Mouse (Mus musculus): ENCODE measurements around the gene Ngef.
A peak's percentile ranks its signal among the peaks of the same experiment; 100 is the strongest.
"Not testable (repeated sequence)": the region's sequence is repeated elsewhere in the genome, so short reads cannot be mapped to it uniquely, and the experiment has no call there.

Gene Ngef

GRCm38 (mm10) chr1:87472576-87472975, 101.1 kb downstream of the Ngef start:
- no peak for DNase-seq (ENCODE audit: low read depth)

- no peak for DNase-seq (ENCODE audit: low read depth)
Observed at GRCm38 (mm10) chr1:87471914-87472313, 101.8 kb downstream of the Ngef start.

DNA sequence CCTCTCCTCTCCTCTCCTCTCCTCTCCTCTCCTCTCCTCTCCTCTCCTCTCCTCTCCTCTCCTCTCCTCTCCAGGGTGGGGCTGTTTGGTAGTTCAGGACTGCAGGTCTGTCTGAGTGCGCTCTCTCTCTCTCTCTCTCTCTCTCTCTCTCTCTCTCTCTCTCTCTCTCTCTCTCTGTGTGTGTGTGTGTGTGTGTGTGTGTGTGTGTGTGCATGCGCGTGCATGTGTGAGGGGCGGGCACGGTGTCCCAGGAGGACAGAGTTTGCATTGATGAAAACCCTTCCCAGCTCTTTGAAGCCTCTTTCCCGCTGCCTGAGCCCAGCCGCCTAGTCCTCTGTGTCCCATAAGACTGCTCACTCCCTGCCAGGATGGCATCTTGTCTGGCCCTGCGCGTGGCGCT, 103.7 kb downstream of the Ngef start, which contains the start of gene Snorc:
TSS of gene Snorc (plus strand) at position 301 of the 400 bp plus-strand sequence.
- DNase-seq (ENCODE audit: low read depth), result not testable (repeated sequence)

- DNase-seq (ENCODE audit: low read depth), result peak; percentile 14
Observed at GRCm38 (mm10) chr1:87468321-87468720, 105.3 kb downstream of the Ngef start.

- no peak for DNase-seq (ENCODE audit: low read depth)
Observed at GRCm38 (mm10) chr1:87467469-87467868, 106.2 kb downstream of the Ngef start.

DNA sequence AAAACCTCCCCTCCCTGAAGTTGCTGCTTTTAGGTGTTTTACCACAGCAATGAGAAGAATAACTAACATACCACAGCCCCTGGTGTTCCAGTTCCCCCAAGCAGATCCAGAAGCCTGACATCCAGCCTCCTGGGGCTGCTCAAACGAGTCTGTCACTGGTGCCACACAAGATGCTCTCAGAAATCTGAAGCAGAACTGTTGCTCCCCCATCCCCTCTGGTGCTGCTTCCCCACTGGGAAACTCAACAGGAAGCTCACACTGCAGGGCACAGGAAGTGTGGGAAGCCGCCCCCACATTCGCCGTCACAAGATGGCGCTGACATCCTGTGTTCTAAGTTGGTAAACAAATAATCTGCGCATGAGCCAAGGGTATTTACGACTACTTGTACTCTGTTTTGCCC, 113.8 kb downstream of the Ngef start:
- DNase-seq (ENCODE audit: low read depth), result not testable (repeated sequence)

DNA sequence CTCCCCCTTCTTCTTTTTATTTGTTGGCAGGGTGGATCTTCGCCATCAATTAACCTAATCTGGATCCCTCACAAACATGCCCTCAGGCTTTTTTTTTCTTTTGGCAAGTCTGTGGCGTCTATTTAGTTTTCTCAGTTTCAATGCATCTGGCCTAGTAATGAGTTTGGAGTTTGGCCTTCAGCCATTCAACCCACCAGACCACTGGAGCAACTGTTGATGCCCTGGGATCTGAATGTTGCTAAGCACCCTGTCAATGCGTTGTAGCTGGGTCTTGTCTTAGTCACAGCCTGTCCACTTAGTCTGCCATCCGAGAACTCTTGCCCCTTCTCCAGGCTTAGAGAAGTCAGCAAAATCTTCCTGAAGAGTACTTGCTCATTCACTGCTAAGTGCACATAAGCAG, 115.6 kb downstream of the Ngef start:
- DNase-seq (ENCODE audit: low read depth), result no peak

- no peak for DNase-seq (ENCODE audit: low read depth)
Observed at GRCm38 (mm10) chr1:87456425-87456824, 117.2 kb downstream of the Ngef start.

DNA sequence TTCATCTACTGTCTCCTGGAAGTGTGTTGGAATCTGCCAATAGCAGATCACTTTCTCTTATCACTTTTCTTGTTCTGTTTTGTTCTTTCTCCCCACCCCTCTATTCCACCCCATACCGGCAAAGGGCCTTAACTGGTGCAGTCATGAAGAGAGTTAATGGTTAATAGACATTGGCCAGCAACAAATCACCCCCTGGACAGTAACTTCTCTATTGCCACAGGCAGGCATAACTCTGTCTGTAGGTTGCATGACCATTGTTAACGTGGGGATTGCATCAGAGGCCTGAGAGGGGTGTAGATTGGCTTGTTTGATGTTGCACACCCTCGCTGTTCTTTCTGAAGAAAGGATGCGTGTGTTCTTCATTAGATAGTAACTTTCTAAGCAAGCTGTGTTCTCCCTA, 124.2 kb downstream of the Ngef start:
- no peak for DNase-seq (ENCODE audit: low read depth)

GRCm38 (mm10) chr1:87447183-87448104, 126.2 kb downstream of the Ngef start:
- peak; percentile 42 for DNase-seq (ENCODE audit: low read depth)

DNA sequence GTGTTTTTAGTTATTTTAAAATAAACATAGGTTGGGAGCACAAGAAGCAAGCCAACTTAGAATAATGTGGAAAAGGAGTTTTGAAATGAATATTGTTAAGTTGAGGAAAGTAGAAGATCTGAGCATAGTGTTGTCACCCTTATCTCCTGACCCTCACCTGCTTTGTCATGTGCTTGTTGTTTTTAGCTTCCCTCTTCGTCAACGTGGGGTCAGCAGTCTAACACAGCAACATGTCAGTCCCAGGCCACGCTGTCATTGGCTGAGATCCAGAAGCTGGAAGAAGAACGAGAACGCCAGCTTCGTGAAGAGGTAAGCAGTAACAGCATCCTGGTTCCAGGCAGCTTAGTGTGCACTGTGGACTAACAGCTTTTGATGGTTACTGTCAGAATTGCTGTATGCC, 137.1 kb downstream of the Ngef start:
- DNase-seq (ENCODE audit: low read depth), result no peak

GRCm38 (mm10) chr1:87435125-87435524, 138.5 kb downstream of the Ngef start:
- no peak for DNase-seq (ENCODE audit: low read depth)

Measured in c-Kit-positive CD71-negative TER-119-negative erythroid progenitor cells, embryonic 14.5 days (primary cell).